Mouse (Mus musculus) naive thymus-derived CD4-positive, alpha-beta T cell, adult 2 months (primary cell): ENCODE data around the gene Pck2.

Experiments
- DNase-seq: peaks from one replicate; pipeline ENCODE4 v3.0.0-alpha.2; 2011; ENCODE audit warnings: low read depth

The Pck2 gene

GRCm38 (mm10) chr14:55575711-55576110, 35.6 kb downstream of the Pck2 start:
- no peak for DNase-seq

GRCm38 (mm10) chr14:55576376-55576775, 36.3 kb downstream of the Pck2 start:
- DNase-seq = no peak

GRCm38 (mm10) chr14:55577871-55578667, 38.0 kb downstream of the Pck2 start, which contains the start of gene Psme1:
TSS of gene Psme1 (plus strand) at chr14:55578123.
- peak; percentile 85 for DNase-seq

GRCm38 (mm10) chr14:55578668-55579269, 38.7 kb downstream of the Pck2 start:
- peak; percentile 64 for DNase-seq

- no peak for DNase-seq
These were observed 39.7 kb downstream of the Pck2 start for GRCm38 (mm10) chr14:55579511-55580496.

- DNase-seq = no peak
These were observed 40.7 kb downstream of the Pck2 start for GRCm38 (mm10) chr14:55580731-55581130.

GRCm38 (mm10) chr14:55581981-55582681, 42.1 kb downstream of the Pck2 start:
- DNase-seq = peak; percentile 48

GRCm38 (mm10) chr14:55584303-55584701, 44.2 kb downstream of the Pck2 start:
- no peak for DNase-seq

GRCm38 (mm10) chr14:55584702-55585565, 44.9 kb downstream of the Pck2 start, which contains the start of gene Emc9:
TSS of gene Emc9 (minus strand) at chr14:55585302.
- peak; percentile 78 for DNase-seq

- peak; percentile 75 for DNase-seq
These were observed 45.5 kb downstream of the Pck2 start for GRCm38 (mm10) chr14:55585566-55585960.

GRCm38 (mm10) chr14:55586149-55586548, 46.1 kb downstream of the Pck2 start:
- no peak for DNase-seq

- no peak for DNase-seq
These were observed 49.2 kb downstream of the Pck2 start for GRCm38 (mm10) chr14:55589271-55589670.

- peak; percentile 67 for DNase-seq
These were observed 49.8 kb downstream of the Pck2 start for GRCm38 (mm10) chr14:55589771-55590448.

GRCm38 (mm10) chr14:55590748-55591330, 50.8 kb downstream of the Pck2 start, which contains the start of gene Psme2:
TSS of gene Psme2 (minus strand) at chr14:55591113.
- peak; percentile 90 for DNase-seq

GRCm38 (mm10) chr14:55591331-55591891, 51.3 kb downstream of the Pck2 start, which contains the start of gene Rnf31:
TSS of gene Rnf31 (plus strand) at chr14:55591708.
- peak; percentile 89 for DNase-seq

- DNase-seq = no peak
These were observed 52.2 kb downstream of the Pck2 start for GRCm38 (mm10) chr14:55592226-55592625.

- DNase-seq = no peak
These were observed 56.1 kb downstream of the Pck2 start for GRCm38 (mm10) chr14:55596036-55596690.
